Mouse (Mus musculus) left cerebral cortex, postnatal 10 days (tissue): Measurements from ENCODE around the gene Psmc1. TPM values are rescaled to one million over a fixed set of nuclear protein-coding genes. Genes with fewer than 3 reads are reported as not detected.
A peak's percentile ranks its signal among the peaks of the same experiment; 100 is the strongest.

Source experiments
- DNase-seq, 2 experiments: peaks; one replicate each; pipeline ENCODE4 v3.0.0; 2021 to 2022; ENCODE audit warnings: low spot score in 2 of 2, mixed read lengths in 1 of 2; ENCODE audit errors: extremely low spot score in 1 of 2
- intact Hi-C: fragments of 180-260 bp; cut with DNase I; formaldehyde crosslinking; loops from one replicate; pipeline ENCODE4 v1.15.1; 2025
- total RNA-seq, 2 experiments: library from RNA; stranded (reverse); gene quantifications; 2 replicates each; pipeline ENCODE4 v1.2.3; 2021

The Psmc1 gene
- 100 to 1,000 TPM; 192 to 193 TPM for total RNA-seq

DNA sequence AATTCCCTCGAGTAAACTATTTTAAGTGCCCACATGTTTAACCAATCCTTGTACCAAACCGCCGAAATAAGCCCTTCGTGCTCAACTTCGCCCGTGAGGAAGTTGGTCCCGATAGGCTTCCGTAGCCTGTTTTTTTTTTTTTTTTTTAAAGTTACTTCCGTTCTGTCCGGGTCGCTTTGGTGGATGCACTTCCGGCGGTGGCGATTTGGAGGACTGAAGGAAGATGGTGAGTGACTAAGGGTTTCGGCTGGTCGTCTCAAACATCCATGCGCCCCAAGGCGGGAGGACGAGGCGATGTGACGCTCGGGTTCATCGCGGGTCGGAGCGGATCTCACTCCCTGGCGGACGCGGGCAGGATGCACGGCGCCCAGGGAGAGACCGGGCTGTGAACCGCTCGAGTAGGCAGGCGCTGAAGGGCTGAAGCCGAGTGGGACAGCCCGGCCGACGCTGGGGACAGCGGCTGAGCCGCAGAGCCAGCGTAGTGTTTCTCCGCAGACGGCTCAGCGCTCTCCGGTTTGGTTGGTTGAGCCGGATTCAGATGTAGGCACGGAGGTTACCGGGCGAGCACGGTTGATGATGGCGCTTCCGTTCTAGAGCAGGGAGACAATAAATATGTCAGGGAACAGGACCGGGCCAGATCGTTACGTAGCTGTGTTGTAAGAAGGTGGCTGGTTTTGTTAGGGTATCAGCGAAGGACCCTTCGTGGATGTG lies at the start of gene Psmc1:
TSS of gene Psmc1 (plus strand) at position 169 of the 711 bp plus-strand sequence.
- intact Hi-C loops, result loop anchor here (5.0 kb wide), 3 partner anchors 143 to 1023 kb away; no protein-coding TSS in a partner anchor
- peak; percentile 81 to 90 for DNase-seq

DNA sequence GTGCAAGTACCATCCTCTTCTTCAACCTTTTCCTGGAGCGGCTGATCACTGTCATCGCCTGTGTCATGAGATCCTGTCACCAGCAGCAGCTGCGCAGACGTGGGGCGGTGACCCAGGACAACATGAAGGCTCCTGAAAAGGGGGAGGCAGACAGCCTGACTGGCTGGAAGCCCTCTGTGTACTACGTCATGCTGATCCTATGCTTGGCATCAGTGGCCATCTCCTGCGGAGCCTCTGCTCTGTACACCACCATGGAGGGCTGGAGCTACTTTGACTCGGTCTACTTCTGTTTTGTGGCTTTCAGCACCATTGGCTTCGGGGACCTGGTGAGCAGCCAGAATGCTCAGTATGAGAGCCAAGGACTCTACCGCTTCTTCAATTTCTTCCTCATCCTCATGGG lies 48.9 kb upstream of the Psmc1 start:
- intact Hi-C loops, result no loop called here
- DNase-seq, result no peak

DNA sequence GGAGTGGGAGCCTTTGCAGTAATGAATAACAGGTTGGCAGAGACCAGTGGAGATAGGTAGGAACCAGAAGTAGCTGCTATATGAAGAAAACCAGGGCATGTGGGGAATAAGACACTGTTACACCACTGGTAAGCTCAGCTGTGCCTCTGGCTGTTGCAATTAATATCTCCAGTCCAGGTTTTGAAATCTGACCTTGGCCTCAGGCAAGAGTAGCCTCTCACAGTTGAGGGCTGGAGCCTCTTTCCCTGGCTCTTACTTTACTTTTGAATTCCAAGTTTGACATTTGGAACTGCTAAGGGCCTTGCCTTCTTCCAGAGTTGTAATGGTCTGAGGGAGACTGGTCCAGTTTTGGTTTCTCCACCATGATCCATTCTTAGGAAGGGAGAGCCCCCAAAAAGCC lies 48.1 kb upstream of the Psmc1 start:
- intact Hi-C loops, result no loop called here
- no peak for DNase-seq

DNA sequence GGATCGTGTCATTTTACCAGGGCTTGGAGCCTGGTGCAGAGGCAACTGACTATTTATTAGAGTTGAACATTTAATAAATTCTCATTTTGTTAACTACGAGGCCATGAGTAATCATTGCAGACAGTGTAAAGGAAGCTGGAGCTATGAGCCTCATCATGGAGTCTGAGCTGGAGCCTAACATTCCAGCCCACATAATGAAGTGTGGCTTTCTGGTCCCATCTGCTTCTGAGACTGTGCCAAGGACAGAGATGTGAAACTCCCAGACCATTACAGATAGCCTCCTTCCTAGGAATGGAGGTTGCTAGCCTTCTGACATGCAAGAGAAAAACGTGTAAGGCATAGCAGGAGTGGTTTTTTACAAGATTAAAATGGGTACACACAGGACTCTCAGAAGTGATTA lies 47.4 kb upstream of the Psmc1 start:
- no peak for DNase-seq
- intact Hi-C loops, result no loop called here

DNA sequence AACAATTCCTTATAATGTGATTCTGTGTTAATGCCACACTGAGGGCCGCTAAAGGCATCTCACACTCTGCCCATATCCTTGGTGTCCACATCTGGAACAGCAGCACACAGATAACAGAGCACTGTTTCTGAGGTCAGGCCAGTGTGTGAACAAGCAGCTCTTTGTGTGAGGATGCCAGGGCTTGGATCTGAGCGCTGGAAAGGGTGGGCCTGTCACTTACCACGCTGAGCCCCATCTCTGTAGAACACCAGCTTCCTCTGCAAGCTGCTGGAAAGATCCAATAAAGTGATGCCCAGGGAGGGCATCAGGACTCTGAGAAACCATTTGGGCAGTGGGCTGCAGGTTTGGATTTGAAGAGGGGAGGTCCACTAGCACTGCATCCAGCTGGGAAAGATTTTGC lies 44.8 kb upstream of the Psmc1 start:
- DNase-seq, result no peak
- intact Hi-C loops, result no loop called here

DNA sequence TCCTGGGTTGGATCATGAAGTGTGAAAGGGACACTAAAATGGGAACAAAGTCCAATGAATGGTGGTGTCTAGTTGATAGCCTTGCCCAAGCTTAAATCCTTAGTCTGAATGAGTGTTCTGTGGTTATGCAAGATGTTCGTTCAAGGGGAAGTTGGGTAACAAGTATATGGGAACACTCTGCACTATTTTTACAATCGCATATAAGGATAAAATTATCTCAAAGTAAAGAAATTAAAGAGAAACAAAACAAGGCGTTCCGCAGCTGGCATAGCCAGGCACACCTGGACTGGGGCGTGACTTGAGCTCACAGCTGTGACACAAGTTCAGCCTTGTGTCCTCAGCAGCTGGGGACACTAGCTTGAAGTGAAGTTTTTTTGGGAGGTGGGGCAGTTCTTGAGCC lies 42.5 kb upstream of the Psmc1 start:
- no peak for DNase-seq

DNA sequence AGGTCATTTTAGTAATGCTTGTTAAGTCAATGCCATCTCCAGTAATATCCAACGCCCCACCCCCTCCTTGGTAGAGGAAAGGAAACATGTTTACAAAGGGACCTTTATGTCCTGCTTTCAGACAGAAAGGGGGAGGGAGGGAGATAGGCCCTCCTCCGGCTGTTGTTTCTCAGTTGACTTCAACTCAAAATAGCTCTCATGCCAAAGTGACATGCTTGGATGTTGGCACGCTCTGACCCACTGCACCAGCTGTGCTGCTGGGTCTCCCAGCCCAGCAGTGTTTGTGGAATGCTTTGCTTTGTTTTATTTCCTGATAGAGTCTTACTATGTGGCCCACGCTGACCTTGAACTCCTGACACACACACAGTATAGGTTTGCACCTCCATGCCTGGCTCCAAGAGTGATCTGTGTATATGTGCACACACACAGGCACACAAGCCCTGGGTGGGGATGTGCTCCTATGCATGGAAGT lies 36.7 kb upstream of the Psmc1 start:
- no peak for DNase-seq
- intact Hi-C loops, result no loop called here

More for the DNA sequence above, 42.5 kb upstream of the Psmc1 start:
- intact Hi-C loops, result no loop called here

DNA sequence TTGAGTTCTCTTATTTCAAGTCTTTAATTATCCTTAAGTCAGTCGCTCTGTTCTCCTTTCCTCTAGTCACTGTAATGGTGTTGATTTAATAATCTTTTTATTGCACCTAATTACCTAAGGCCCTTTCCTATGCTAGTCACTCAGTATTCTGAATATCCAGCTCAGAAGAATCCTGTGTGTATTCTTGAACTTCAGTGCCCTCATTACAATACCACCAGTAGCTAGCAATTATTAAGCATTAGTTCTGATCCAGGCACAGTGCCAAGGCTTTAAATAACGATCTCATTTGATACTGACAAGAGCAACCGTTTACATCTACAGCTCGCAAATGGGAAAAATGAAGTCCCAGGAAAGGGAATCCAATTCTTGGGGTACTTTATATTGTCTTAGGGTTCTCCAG lies 34.2 kb upstream of the Psmc1 start:
- intact Hi-C loops, result no loop called here
- DNase-seq, result no peak

DNA sequence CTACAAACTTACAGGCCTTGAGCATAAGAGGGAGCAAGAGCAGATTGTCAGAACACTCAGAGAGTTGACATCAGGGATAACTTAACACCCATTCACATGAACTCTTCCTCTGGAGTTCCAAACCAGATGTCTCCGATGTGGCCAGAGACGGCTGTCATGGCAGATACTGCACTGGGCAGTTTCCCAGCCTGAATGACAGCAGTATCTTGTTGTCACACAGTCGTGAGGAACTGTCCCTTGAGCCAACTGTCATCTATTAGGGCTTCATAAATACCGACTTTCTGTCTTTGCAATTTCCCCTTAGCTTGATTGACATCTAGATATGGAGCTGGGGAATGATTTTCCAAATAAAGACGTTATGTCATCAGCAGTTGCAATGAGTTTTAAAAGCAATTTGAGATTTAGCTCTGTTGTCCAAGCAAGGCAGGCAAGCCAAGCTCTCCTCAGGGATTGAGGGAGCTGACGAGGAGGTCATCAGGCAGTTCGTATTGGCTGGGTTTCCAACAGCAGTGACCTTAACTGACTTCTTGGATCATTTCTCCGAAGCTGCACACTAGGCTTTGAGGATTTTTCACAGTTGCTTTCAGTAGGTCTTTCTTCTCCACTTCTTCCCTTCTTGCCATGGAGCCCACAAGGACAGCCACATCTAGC lies 30.2 kb upstream of the Psmc1 start:
- intact Hi-C loops, result no loop called here
- no peak for DNase-seq

DNA sequence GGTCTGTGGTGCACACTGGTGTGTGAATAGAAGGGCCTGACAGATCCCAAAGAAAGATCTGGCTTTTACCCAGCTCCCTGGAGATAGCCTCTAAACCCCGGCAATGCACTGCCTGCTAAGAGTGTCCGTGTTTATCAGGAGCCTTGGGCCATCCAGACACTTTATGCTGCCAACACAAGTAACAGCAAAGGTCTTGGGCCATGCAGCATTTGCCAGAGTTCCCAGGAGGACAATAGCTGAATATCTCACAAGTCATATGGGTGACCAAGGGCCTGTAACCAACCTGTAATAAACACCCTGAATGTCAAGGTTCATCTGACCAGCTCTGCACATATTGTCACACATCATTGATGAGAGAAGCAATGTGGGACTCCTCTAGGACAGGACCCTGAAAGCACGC lies 21.9 kb upstream of the Psmc1 start:
- intact Hi-C loops, result no loop called here
- no peak for DNase-seq

DNA sequence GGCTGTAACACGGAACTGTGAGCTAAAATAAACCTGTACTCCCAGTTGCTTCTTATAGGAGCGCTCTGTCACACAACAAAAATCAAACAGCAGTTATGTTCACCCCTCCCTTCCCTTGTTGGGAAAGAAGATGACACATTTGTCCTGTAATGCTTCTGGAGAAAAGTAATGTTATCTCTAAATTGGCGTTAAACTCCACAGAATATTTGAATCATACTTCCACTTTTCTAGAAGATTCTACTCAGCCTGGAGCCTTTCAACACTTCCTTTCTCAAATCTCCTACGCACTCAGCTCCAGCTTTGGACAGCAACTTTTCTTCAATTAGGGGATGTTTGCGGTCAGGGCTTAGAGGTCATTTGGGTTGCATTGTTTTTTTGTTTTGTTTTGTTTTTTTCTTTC lies 20.7 kb upstream of the Psmc1 start:
- intact Hi-C loops, result no loop called here

DNA sequence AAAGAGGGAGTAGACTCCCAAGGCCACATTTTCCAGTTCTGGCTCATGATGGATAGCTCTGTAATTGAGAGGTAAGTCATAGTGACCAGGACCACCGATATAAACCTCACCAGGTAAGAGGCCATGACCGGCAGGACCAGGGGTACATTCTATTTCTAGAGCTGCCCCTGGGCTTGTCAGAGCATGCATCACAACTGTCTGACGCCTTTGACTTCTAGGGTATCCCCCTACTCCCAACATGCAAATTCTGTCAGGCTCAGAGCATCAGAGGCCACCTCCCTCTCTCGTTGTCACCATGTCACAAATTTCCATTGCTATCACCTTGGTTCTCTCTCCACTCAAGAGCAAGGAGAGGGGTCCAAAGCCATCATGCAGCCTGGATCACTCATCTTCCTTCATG lies 19.2 kb upstream of the Psmc1 start:
- DNase-seq, result no peak
- intact Hi-C loops, result no loop called here

More for the DNA sequence above, 20.7 kb upstream of the Psmc1 start:
- no peak for DNase-seq

DNA sequence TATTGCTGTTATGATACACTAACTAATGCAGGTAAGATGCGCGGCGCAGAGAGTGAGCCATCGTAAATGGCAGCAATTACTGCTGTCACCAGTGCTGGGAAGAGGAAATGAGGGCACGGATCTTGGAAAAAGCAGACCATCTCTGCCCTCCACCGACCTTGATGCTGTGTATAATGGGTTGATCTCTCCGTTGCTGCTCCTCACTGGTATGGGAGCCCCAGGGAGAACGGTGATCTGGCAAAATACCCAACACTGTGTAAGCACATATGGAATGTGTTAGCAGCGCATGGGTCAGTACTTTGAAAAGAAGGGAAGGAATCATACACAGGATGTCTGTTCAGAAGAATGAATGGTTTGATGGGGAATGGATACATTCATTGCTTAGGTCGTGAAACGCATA lies 16.9 kb upstream of the Psmc1 start:
- intact Hi-C loops, result no loop called here
- no peak for DNase-seq

DNA sequence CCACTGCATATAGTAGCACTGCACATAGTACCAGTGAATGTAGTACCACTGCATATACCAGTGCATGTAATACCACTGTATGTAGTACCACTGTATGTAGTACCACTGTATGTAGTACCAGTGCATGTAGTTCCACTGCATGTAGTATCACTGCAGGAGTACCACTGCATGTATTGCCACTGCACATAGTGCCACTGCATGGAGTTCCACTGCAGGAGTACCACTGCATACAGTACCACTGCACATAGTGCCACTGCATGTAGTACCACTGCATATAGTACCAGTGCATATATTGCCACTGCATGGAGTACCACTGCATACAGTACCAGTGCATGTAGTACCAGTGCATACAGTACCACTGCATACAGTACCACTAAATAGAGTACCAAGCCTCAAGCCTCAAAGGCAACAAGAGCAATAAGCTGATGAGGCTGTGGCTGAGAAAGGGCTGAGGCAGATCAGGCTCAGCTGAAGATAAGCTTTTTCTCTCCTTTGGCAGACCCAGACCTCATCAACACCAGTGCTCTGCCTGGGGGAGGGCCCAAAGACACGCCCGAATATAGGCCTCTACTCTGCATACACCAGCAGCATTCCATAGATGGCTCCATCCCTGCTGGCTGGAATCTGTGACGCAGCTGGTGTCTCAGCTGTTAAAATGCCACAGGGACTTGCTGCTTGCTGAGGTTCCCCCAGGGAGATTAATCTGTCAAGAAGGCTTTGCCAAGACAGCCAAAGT lies 9.8 kb upstream of the Psmc1 start:
- intact Hi-C loops, result loop anchor here (5.0 kb wide), 1 partner anchor 198 kb away; no protein-coding TSS in a partner anchor
- DNase-seq, result peak; percentile 40 to 46

DNA sequence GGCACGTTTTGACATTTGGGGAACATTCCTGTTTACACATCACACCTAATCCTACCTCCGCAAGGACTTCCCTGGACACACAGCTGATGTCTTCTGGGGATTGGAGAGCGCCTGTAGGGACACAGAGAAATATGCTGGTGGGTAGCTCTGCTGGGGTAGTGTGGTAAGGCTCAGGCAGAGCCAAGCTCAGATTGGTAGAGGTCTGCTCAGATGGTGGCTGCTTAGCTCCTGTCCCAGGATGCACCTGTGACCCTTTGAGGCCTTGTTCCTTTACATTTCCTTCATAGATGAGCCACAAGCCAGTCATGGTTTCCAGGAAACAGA lies 9.3 kb upstream of the Psmc1 start:
- DNase-seq, result no peak
- intact Hi-C loops, result loop anchor here (5.0 kb wide), 1 partner anchor 198 kb away; no protein-coding TSS in a partner anchor

DNA sequence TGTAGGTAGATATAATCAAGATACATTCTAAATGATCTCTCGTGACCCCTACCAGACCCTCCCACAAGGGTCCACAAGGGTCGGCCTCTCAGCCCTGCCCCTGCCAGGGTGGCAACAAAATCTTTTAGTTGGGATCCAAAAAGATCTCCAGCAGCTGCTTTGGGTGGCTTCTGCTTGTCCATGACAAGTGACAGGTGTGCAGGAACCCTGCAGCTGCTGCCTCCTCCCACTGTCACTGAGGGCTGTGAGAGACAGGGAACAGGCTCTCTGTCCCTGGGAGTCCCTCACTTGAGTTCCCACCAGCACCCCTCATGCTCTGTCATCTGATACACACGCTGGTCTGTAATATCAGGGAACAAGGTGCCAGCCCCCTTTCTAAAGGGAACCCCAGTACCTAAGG lies 8.3 kb upstream of the Psmc1 start:
- intact Hi-C loops, result loop anchor here (5.0 kb wide), 1 partner anchor 199 kb away; no protein-coding TSS in a partner anchor
- no peak for DNase-seq

DNA sequence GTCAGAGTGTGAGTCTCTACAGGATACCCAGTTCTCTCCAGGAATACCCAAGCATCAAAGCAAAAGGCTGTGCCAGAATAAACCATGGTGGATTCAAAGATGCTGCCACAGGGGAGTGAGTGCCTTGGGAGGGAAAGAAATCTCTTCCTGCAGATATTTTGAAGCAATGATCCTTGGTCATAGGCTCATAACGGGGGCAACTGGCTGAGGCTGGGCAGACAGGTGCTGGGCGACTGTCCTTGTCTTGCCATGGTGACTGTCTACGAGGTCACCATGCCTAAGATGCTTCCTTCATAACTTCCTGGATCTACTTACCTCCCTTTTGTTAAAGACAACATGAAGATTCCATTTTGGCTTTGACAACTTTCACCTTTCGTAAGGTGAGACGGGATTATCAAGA lies 5.4 kb upstream of the Psmc1 start:
- intact Hi-C loops, result loop anchor here (5.0 kb wide), 1 partner anchor 202 kb away; no protein-coding TSS in a partner anchor
- no peak for DNase-seq

DNA sequence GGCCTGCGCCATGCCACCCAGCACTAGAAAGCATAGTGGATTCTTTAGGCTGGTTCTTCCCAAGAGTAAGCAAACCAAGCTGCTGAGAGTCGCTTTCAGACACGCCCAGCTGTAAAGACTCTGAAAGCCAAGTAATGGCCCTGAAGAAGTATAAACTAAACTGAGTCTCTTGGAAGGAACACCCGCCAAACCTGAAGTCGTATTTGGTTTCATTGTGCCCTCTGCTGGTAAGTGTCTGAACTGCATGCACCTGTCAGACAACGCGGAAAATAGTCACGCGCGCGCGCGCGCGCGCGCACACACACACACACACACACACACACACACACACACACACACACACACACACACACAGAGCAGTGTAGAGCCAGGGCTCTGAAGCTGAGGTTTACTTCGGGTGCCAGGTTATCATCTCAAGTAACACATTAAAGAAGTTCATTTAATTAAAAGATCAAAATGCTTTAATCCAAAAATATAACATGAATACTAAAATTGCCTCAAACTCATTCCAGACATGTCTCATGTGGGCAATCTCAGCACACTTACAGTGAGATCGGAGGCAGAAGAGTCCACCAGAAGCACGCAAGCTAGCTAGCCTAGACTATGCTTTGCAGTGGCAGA lies 3.6 kb upstream of the Psmc1 start:
- intact Hi-C loops, result loop anchor here (5.0 kb wide), 3 partner anchors 139 to 1019 kb away; no protein-coding TSS in a partner anchor
- DNase-seq, result peak; percentile 75 to 81

DNA sequence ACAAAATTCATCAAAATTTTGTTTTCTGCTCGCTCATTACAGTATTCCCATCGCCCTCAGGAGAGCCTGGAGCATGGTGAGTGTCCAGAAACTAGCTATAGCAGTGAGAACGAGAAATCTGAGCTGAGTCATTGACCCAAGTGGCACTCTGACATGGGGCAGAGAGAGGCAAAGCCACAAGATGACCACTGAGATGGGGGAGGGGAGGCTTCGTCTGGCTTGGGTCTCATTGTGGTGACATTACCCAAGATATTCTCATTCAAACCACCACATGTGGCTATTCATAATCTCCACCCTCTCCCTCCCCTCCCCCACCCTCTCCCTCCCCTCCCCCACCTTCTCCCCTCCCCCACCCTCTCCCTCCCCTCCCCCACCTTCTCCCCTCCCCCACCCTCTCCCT lies 2.5 kb upstream of the Psmc1 start:
- intact Hi-C loops, result loop anchor here (5.0 kb wide), 3 partner anchors 140 to 1020 kb away; no protein-coding TSS in a partner anchor
- no peak for DNase-seq
